Mouse (Mus musculus) liver, embryonic 16.5 days (tissue): Measurements from ENCODE around the gene 1600015I10Rik. TPM values are rescaled to one million over a fixed set of nuclear protein-coding genes. Genes with fewer than 3 reads are reported as not detected.

Experiments
- polyA plus RNA-seq: library from polyadenylated mRNA; unstranded; fragments of >200 nt; fragmentation: Nextera tagmentation; extraction: Ambion mirVana; gene quantifications from 2 replicates; pipeline ENCODE4 v1.2.1, GENCODE M21; 2015

The 1600015I10Rik gene
- polyA plus RNA-seq, 1 experiment from 2014 or later, result not detected

Other genes with a start within 250 kb of the 1600015I10Rik start
- gene Gimap4, start 245.3 kb upstream of the 1600015I10Rik start, polyA plus RNA-seq, result 11.0 and 11.4 TPM in 2 replicates
- 8.9 and 9.9 TPM in 2 replicates for gene Gimap6, start 221.7 kb upstream of the 1600015I10Rik start, polyA plus RNA-seq
- gene Gm28053, start 211.3 kb upstream of the 1600015I10Rik start, polyA plus RNA-seq, result 0.40 TPM in 1 of 2 replicates, not detected in the other
- 0.13 and 0.16 TPM in 2 replicates for gene Gimap7, start 211.3 kb upstream of the 1600015I10Rik start, polyA plus RNA-seq
- gene Gimap1, start 190.8 kb upstream of the 1600015I10Rik start, polyA plus RNA-seq, result 5.7 and 5.9 TPM in 2 replicates
- gene Gimap5, start 183.7 kb upstream of the 1600015I10Rik start, polyA plus RNA-seq, result 2.5 and 2.8 TPM in 2 replicates
- 0.20 and 0.37 TPM in 2 replicates for gene Gimap3, start 159.0 kb upstream of the 1600015I10Rik start, polyA plus RNA-seq
- 138 and 147 TPM in 2 replicates for gene Tmem176a, start 89.0 kb upstream of the 1600015I10Rik start, polyA plus RNA-seq
- 207 and 215 TPM in 2 replicates for gene Tmem176b, start 88.4 kb upstream of the 1600015I10Rik start, polyA plus RNA-seq
- 0.20 TPM in 1 of 2 replicates, not detected in the other for gene Aoc1, start 57.0 kb upstream of the 1600015I10Rik start, polyA plus RNA-seq
- gene Doxl2, start 45.1 kb downstream of the 1600015I10Rik start, polyA plus RNA-seq, result not detected in 2 replicates
- gene Svs1, start 57.0 kb downstream of the 1600015I10Rik start, polyA plus RNA-seq, result not detected in 2 replicates
- 0.25 and 0.48 TPM in 2 replicates for gene Gpnmb, start 106.7 kb downstream of the 1600015I10Rik start, polyA plus RNA-seq
- gene Malsu1, start 143.9 kb downstream of the 1600015I10Rik start, polyA plus RNA-seq, result 28.8 and 30.0 TPM in 2 replicates